Mouse (Mus musculus) cerebellum, adult 9-11 months (tissue): ENCODE measurements around the gene Vsnl1.

ENCODE experiments used
- DNase-seq: peaks from one replicate; pipeline ENCODE4 v3.0.0; 2022

Gene Vsnl1

GRCm38 (mm10) chr12:11370056-11370455, 66.4 kb downstream of the Vsnl1 start:
- DNase-seq: peak; percentile 60

GRCm38 (mm10) chr12:11367099-11367765, 69.2 kb downstream of the Vsnl1 start:
- no peak for DNase-seq

- no peak for DNase-seq
Measured at GRCm38 (mm10) chr12:11364870-11365269, 71.5 kb downstream of the Vsnl1 start.

GRCm38 (mm10) chr12:11362435-11362834, 74.0 kb downstream of the Vsnl1 start:
- DNase-seq: no peak

- DNase-seq: peak; percentile 87
Measured at GRCm38 (mm10) chr12:11350895-11351294, 85.5 kb downstream of the Vsnl1 start.

- DNase-seq: no peak
Measured at GRCm38 (mm10) chr12:11349870-11350269, 86.5 kb downstream of the Vsnl1 start.

GRCm38 (mm10) chr12:11348423-11348822, 88.0 kb downstream of the Vsnl1 start:
- no peak for DNase-seq

GRCm38 (mm10) chr12:11345963-11346362, 90.5 kb downstream of the Vsnl1 start:
- no peak for DNase-seq

- no peak for DNase-seq
Measured at GRCm38 (mm10) chr12:11342020-11342600, 94.3 kb downstream of the Vsnl1 start.

GRCm38 (mm10) chr12:11338251-11338650, 98.2 kb downstream of the Vsnl1 start:
- DNase-seq: peak; percentile 35

GRCm38 (mm10) chr12:11336845-11337244, 99.6 kb downstream of the Vsnl1 start:
- DNase-seq: no peak

- DNase-seq: no peak
Measured at GRCm38 (mm10) chr12:11326483-11326882, 109.9 kb downstream of the Vsnl1 start.

GRCm38 (mm10) chr12:11324480-11324879, 111.9 kb downstream of the Vsnl1 start:
- DNase-seq: no peak

- no peak for DNase-seq
Measured at GRCm38 (mm10) chr12:11317671-11318070, 118.7 kb downstream of the Vsnl1 start.

GRCm38 (mm10) chr12:11313840-11314239, 122.6 kb downstream of the Vsnl1 start:
- DNase-seq: no peak

- DNase-seq: no peak
Measured at GRCm38 (mm10) chr12:11311106-11311505, 125.3 kb downstream of the Vsnl1 start.

GRCm38 (mm10) chr12:11306753-11307645, 129.4 kb downstream of the Vsnl1 start:
- DNase-seq: no peak

GRCm38 (mm10) chr12:11300858-11301257, 135.6 kb downstream of the Vsnl1 start:
- no peak for DNase-seq

- DNase-seq: no peak
Measured at GRCm38 (mm10) chr12:11286382-11286781, 150.0 kb downstream of the Vsnl1 start.

GRCm38 (mm10) chr12:11281584-11281983, 154.8 kb downstream of the Vsnl1 start:
- DNase-seq: no peak

GRCm38 (mm10) chr12:11279886-11280285, 156.5 kb downstream of the Vsnl1 start:
- no peak for DNase-seq

GRCm38 (mm10) chr12:11277207-11277606, 159.2 kb downstream of the Vsnl1 start:
- no peak for DNase-seq

GRCm38 (mm10) chr12:11276632-11277031, 159.8 kb downstream of the Vsnl1 start:
- no peak for DNase-seq
